Mouse (Mus musculus): ENCODE results near the gene Sgms1. TPM values are rescaled to one million over a fixed set of nuclear protein-coding genes. Genes with fewer than 3 reads are reported as not detected.

Gene Sgms1
- total RNA-seq, 2 experiments from 2014 or later, result 34.3 to 50.0 TPM

DNA sequence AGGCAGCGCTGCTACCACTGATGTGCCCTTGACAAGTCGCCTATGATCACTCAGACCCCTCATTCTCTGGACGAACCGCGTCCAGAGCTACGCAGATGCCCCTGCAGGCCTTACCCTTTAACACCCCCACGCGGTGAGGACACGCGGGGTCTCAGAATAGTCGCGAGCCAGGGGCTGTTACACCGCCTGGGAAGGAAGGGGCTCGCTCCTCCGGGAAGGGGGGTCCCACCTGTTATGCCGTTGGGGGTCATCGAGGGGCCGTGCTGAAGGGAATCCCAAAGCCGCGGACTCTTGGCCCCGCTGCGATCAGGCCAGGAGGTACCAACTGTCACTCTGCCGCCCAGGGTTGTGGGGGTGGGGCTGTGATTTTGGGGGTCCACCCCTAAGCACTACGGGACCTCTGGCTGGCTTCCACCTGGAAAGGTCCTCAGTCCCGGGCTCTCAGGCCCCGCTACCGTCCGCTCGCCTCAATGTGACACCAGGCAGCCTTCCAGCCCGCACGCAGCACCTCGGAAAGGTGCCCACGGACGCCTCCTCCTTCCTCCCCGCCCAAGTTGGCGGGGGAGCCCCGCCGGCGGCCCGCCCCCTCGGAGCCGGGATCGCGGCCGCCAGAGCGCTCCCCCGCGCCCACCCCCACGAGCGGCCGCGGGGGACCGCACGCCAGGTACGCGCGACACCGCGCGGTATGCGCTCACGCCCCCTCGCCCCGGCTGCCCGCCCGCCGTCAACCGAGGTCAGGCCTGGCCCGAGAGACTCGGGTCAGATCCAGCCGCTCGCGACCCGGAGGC lies 1.9 kb downstream of the Sgms1 start:
- intact Hi-C loops (cut with DNase I), result loop anchor here (5.0 to 10.0 kb wide), 6 partner anchors 45 to 413 kb away; partner anchors contain the start of gene Minpp1
- DNase-seq (ENCODE audit: low spot score in 2 of 2), result peak; percentile 20 to 42

- DNase-seq (ENCODE audit: low spot score in 2 of 2), result peak; percentile 30 to 57
- intact Hi-C loops (cut with DNase I), result loop anchor here (5.0 to 10.0 kb wide), 6 partner anchors 44 to 412 kb away; partner anchors contain the start of gene Minpp1
Measured at GRCm38 (mm10) chr19:32386556-32387402, 2.7 kb downstream of the Sgms1 start.

GRCm38 (mm10) chr19:32383738-32384137 lies 5.8 kb downstream of the Sgms1 start:
- intact Hi-C loops (cut with DNase I), result loop anchor here (10.0 kb wide), 1 partner anchor 409 kb away; no protein-coding TSS in a partner anchor
- DNase-seq (ENCODE audit: low spot score in 2 of 2), result no peak

- intact Hi-C loops (cut with DNase I), result loop anchor here (10.0 kb wide), 1 partner anchor 407 kb away; no protein-coding TSS in a partner anchor
- no peak for DNase-seq (ENCODE audit: low spot score in 2 of 2)
Measured at GRCm38 (mm10) chr19:32381511-32381961, 8.0 kb downstream of the Sgms1 start.

- no peak for DNase-seq (ENCODE audit: low spot score in 2 of 2)
- intact Hi-C loops (cut with DNase I), result loop anchor here (10.0 kb wide), 1 partner anchor 406 kb away; no protein-coding TSS in a partner anchor
Measured at GRCm38 (mm10) chr19:32380748-32381147, 8.8 kb downstream of the Sgms1 start.

DNA sequence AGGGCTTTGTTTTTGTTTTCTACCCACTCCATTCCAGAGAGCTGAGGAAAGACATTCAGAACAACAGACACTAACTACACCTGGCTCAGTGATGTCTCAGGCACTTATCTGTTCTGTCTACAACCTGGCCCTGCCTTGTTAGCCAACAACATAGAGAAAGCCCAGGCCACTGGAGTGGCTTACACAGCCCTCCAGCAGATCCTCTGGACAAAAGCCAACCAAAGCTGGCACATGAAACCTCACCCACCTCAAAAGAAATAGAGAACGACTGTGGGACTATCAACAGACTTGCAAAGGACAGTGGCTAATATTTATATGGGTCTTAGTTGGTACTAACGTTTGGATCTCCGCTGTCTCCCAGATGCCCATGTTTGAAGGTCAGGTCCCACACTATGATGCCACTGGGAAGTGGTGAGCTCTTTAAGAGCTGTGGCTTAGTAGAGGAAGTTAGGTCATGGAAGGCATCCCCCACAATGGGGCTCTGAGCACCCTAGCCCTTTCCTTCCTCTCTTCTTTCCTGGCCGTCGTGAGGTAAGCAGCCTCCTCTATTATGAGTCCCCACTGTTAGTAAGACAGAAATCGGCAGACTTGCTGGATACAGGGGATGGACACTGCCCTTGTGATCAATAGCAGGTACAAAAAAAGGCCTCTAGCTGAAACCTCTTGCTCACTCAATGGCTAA lies 10.1 kb downstream of the Sgms1 start:
- no peak for DNase-seq (ENCODE audit: low spot score in 2 of 2)
- intact Hi-C loops (cut with DNase I), result no loop called here

GRCm38 (mm10) chr19:32378581-32378980 lies 10.9 kb downstream of the Sgms1 start:
- DNase-seq (ENCODE audit: low spot score in 2 of 2), result no peak
- intact Hi-C loops (cut with DNase I), result no loop called here

DNA sequence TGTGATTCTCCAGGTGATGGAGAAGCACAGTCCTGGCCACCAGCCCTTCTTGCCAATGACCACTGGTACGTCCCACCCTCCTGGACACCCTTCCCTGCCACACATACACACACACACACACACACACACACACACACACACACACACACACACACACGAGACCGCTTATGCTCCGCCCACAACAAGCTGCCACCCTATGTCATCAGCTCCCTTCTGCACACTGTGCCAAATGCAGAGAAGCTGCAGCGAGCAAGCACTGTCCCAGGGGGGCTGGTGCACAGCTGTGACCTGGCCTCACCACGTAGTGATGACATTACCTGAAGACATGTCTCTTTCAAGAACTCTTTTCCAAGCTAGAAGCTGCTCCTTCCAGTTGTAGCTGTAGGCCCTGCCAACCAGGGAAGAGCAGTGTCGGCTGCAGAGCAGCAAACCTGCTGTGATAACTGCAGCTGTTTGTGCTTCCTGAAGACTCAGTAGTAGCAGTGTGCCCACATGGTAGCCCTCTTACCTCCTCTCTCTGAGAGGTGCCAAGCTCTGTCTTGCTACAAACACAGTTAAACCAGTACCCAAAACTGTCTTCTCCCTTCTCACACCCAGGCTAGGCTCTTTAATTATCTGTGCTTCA lies 11.7 kb downstream of the Sgms1 start:
- peak in 1 of 2 experiments; percentile 41 for DNase-seq (ENCODE audit: low spot score in 2 of 2)
- intact Hi-C loops (cut with DNase I), result no loop called here

GRCm38 (mm10) chr19:32376886-32377535 lies 12.5 kb downstream of the Sgms1 start:
- DNase-seq (ENCODE audit: low spot score in 2 of 2), result no peak
- intact Hi-C loops (cut with DNase I), result no loop called here

GRCm38 (mm10) chr19:32376054-32376453 lies 13.5 kb downstream of the Sgms1 start:
- intact Hi-C loops (cut with DNase I), result no loop called here
- DNase-seq (ENCODE audit: low spot score in 2 of 2), result no peak

- intact Hi-C loops (cut with DNase I), result no loop called here
- DNase-seq (ENCODE audit: low spot score in 2 of 2), result no peak
Measured at GRCm38 (mm10) chr19:32375473-32375985, 14.0 kb downstream of the Sgms1 start.

- intact Hi-C loops (cut with DNase I), result no loop called here
Measured at GRCm38 (mm10) chr19:32374751-32375150, 14.8 kb downstream of the Sgms1 start.

DNA sequence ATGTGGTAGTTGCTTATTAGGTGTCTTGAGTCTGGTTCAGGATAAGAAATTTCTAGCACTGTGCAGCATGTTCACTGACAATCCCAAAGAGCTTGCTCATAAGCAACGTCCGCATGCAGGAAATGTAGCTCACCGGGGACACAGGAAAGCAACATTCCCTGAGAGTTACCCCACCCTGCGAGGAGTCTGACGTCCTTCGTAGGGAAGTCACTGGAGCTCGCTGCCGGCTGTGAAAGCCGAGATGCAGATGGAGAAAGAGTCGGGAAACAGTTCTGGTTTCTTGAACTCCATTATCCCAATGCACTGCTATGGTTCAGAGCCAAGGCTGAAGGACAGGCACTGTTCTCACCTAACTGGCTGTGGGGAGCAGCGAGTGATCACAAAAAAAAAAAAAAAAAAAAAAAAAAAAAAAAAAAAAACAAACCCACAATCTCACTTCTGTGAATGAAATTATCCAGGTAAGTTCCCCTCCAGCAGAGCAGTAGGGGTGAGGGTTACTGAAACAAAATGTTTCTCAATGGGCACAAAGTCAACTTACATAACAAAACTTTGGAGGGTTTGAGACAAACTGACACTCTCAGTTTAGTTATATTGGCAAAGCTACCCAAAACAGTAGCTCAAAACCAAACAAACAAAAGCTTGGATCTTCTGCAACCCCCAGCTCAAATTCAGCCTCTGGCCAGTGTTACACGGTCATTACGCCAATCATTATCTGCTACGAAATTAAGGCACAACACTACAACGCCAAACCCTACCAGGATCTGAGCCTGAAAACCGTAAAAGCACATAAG lies 15.5 kb downstream of the Sgms1 start:
- intact Hi-C loops (cut with DNase I), result no loop called here
- no peak for DNase-seq (ENCODE audit: low spot score in 2 of 2)

More at GRCm38 (mm10) chr19:32374751-32375150, 14.8 kb downstream of the Sgms1 start:
- DNase-seq (ENCODE audit: low spot score in 2 of 2), result no peak

DNA sequence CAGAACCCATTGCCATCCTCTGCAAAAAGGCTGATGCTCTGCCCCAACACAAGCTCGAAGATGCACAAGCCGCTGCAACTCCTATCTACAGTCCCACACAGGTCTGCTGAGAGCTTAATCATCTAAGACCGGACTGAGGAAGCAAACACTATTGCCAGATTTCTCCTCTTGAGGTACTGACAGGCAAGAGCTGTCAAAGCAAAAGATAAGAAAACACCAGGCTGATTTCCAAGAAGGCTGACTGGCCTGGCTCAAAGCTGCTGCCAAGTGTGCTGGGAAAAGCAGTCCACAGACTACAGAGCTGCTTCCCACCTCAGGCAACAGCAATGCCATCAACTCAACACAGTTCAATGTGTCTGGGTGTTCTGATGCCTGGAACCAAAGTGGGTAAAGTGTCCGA lies 17.1 kb downstream of the Sgms1 start:
- intact Hi-C loops (cut with DNase I), result no loop called here
- DNase-seq (ENCODE audit: low spot score in 2 of 2), result no peak

- intact Hi-C loops (cut with DNase I), result no loop called here
- no peak for DNase-seq (ENCODE audit: low spot score in 2 of 2)
Measured at GRCm38 (mm10) chr19:32367333-32367732, 22.2 kb downstream of the Sgms1 start.

GRCm38 (mm10) chr19:32366406-32366805 lies 23.1 kb downstream of the Sgms1 start:
- DNase-seq (ENCODE audit: low spot score in 2 of 2), result no peak
- intact Hi-C loops (cut with DNase I), result no loop called here

DNA sequence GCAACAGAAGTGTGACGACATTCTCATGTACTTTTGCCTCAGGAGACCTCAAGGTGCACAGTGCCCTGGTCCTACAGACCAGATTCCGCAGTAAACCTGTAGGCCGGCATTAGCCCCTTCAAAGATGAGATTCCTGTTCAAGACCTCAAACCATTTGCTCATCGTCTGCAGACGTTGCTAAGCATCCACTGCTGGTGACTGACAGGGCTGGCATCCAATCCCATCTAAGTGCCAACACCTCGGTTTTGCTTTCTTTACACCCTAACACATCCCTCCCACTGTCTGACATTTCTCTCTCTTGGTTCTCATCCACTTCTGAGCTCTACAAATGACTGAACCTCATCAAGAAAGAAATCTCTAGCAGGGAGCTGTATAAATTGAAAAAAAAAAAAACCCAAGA lies 24.4 kb downstream of the Sgms1 start:
- intact Hi-C loops (cut with DNase I), result no loop called here
- peak; percentile 72 to 88 for DNase-seq (ENCODE audit: low spot score in 2 of 2)

- no peak for DNase-seq (ENCODE audit: low spot score in 2 of 2)
- intact Hi-C loops (cut with DNase I), result no loop called here
Measured at GRCm38 (mm10) chr19:32363587-32363986, 25.9 kb downstream of the Sgms1 start.

Measured in left cerebral cortex, postnatal 14 days (tissue).